Mouse (Mus musculus) adrenal gland, postnatal 36 days (tissue): ENCODE measurements around the gene Cd68. TPM values are rescaled to one million over a fixed set of nuclear protein-coding genes. Genes with fewer than 3 reads are reported as not detected.
A peak's percentile ranks its signal among the peaks of the same experiment; 100 is the strongest.

Experiments
- DNase-seq, 2 experiments: peaks; one replicate each; pipeline ENCODE4 v3.0.0; 2021; ENCODE audit warnings: mixed read lengths in 1 of 2
- total RNA-seq, 2 experiments: library from RNA; stranded (reverse); gene quantifications; 2 replicates each; pipeline ENCODE4 v1.2.3; 2021

Cd68 gene
- total RNA-seq, 2 experiments from 2014 or later, result 20.1 to 28.6 TPM

GRCm38 (mm10) chr11:69695046-69695360 is 29.1 kb upstream of the Cd68 start:
- no peak for DNase-seq

- no peak for DNase-seq
Measured at GRCm38 (mm10) chr11:69693421-69693965, 27.5 kb upstream of the Cd68 start.

DNA sequence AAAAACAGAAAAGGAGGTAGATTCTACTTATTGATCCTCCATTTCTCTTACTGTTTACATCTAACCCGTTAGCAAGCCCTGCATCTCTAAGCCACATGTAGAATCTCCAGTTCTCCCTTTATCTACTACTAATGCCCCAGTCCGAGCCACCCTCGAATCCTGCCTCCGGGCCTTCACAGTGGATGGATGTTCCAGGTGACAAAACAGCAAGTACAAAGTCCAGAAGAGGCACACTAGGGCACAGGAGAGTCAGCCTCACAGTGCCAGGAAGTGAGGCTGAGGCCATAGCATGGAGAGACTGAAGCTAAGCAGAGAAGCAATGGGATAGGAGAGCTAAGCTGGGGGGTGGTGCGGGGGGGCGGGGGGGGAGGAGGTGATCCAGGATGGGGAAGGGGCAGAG is 26.9 kb upstream of the Cd68 start:
- no peak for DNase-seq

- DNase-seq, result no peak
Measured at GRCm38 (mm10) chr11:69692196-69692811, 26.4 kb upstream of the Cd68 start.

DNA sequence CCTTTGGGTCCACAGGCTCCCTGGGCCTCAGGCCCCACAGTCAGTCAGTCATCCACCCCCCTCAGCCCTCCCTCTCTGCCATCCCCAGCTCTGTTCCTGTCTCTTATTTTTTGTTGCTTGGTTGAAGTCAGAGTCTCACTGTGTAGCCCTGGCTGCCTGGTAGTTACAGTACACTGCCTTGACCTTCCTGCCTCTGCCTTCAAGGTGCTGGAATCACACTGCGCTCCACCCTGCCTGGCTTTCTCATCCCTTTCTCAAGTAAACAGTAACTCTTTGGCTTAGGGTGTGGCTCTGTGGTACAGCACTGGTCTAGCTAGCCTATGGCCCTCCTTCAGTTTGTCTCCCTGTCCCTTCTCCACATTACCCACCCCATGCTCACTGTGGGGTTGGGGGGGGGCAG is 23.9 kb upstream of the Cd68 start:
- no peak for DNase-seq

DNA sequence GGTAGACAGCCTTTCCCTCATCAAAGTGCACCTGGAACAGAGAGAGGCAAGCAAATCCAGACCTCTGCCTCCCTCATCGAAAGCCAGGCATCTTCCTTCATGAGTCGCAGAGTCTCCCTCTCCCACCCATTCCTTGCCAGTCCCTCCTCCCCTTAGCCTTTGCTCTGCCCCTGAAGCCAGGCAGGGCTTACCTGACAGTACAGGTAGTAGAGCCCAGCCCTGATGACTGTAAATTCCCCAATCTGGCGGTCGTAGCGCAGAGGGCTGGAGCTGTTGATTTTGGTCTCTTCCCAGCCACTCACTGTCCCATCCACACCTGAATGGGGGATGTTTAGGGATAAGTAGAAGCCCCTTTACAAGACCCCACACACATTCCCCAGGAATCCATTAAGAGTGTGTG is 21.1 kb upstream of the Cd68 start:
- no peak for DNase-seq

DNA sequence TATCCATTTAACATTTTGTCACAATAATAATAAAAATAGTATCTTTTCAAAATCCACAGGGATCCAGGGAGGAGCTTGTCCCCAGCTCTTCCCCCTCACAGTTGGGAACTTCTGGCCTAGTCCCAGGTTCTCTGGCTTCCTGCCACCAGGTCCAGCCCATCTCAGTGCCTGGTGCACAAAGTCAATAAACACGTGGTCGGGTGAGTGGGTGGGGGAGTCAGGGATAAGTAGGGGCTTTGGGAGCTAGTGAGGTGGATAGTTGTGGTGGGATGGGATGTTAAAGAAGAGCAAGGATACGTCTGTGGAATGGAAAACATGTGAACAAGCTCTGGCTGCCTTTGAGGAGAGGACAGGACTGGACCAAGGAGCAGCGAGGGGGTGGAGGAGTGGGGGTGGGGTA is 20.4 kb upstream of the Cd68 start:
- peak; percentile 68 to 78 for DNase-seq

GRCm38 (mm10) chr11:69685526-69686148 is 19.7 kb upstream of the Cd68 start, which contains the start of gene Tnfsf13:
Gene Tnfsf13 (minus strand): TSS chr11:69685784.
- peak; percentile 72 to 79 for DNase-seq

GRCm38 (mm10) chr11:69684936-69685335 is 19.0 kb upstream of the Cd68 start:
- no peak for DNase-seq

DNA sequence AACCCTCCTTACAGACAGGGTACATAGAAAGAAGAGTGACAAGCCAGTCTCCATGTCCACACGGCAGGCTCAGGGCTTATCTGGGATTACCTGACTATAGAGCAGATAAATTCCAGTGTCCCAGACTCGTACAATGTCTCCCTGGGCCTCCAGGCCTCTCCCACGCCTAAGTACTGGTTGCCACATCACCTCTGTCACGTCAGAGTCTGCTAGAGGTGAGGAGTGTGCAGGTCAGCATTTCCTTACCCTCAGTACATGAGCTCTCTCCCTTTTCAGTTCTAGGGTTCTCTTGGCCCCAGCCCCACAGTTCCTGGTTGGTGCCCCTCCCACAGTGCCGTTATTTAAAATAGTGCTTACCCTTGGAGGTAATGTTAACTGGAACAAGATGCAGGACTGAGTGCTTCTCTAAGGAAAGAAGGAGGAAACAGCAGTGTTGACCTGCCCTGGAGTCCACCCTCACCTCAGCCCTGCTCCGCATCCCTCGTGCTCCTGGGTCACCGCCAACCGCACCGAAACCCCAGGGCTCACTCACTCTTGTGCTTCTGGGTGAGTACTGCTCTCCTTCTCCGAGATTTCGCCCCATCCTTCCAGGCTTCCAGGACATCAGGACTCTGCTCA is 18.3 kb upstream of the Cd68 start:
- no peak for DNase-seq

DNA sequence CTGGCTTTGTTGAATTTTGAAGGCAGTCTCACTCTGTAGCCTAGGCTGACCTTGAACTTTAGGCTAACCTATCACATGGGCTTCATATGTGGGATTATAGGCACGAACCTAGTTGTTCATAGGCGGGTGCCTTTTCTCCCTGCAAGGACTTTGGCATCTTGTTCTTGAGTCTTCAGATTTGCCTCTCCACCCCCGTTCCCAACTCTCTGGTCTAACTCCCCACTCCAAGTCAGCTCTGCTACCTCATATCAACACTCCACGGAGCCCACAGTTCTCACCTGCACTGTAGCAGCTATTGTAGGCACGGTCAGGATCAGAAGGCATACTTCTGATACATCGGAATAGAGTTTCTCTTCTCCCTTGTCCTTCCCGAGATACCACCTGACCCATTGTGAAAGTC is 17.6 kb upstream of the Cd68 start:
- DNase-seq, result no peak

DNA sequence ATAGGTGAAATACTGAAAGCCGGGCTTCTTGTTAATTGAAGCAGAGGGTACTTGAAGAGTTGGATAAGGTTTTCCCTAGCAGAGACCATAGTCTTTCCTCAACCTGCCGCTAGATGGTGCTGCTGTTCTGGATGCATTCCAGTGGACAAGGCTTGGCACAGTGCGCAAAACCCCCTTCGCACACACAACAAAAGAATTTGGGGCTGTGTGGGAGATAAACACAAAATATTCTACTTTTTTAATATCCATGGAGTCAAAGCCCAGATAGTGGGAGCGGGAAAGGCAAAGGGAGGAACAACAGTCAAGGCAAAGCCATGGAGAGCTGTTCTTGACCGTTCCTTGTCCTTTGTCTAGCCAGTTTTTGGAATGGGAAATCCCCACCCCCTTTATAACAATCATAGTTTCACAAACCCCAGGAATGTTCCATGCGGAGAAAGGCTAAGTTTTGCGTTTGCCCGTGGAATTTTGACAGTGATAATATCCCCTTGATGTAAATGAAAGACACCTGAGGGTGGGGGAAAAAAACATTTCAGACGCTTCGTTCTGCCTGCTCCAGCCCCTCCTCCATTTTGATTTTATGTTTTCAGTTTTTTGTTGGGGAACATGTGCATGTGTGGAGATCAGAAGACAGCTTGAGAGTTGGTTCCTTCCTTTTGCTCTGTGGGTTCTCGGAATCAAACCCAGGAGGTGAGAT is 17.0 kb upstream of the Cd68 start:
- peak; percentile 90 to 93 for DNase-seq

- DNase-seq, result no peak
Measured at GRCm38 (mm10) chr11:69682209-69682839, 16.4 kb upstream of the Cd68 start.

DNA sequence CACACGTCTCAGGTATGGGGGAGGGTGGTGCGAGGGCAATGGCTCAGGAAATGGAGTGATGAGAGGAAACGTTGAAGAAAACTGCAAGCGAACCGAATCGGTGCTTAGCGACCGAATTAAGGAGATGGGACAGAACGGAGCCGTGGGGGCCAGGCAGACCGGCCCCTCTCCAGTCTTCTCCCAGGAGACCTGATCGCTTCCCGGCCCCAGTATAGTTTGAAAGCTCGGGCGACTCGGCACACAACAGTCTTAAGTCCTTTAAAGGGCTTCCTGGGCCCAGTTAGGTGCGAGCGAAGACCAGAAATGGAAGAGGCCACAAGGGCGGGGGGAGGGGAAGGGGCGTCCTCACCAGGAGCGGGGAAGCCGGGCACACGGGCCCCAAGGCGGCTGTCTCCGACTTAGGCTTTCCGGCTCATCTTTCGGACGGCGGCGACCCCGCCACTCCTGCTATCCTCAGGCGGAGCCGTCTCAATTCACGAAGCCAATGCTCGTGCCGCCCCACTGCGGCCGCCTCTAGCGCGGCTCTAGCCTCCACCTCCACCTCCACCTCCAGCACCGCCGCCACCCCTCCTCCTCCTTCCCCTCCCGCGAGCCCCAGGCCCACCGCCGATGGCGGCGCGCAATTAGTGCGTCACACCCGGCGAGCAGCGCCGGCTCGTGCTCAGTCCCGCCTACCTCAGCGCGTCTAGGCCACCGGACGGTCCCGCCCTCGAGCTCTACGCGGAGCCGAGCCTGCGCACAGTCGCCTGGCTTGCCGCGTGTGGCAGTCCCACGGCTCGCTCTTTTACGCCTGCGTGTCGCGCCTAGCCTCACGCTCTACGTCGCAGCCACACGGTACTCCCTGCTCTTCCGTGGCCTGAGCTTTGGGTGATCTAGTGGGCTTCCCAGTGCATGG is 15.6 kb upstream of the Cd68 start, which contains the start of gene Senp3:
TSS of gene Senp3 (minus strand) at position 771 of the 895 bp plus-strand sequence.
- peak; percentile 98 to 99 for DNase-seq

- no peak for DNase-seq
Measured at GRCm38 (mm10) chr11:69680136-69680855, 14.3 kb upstream of the Cd68 start.

- no peak for DNase-seq
Measured at GRCm38 (mm10) chr11:69679144-69679543, 13.2 kb upstream of the Cd68 start.

DNA sequence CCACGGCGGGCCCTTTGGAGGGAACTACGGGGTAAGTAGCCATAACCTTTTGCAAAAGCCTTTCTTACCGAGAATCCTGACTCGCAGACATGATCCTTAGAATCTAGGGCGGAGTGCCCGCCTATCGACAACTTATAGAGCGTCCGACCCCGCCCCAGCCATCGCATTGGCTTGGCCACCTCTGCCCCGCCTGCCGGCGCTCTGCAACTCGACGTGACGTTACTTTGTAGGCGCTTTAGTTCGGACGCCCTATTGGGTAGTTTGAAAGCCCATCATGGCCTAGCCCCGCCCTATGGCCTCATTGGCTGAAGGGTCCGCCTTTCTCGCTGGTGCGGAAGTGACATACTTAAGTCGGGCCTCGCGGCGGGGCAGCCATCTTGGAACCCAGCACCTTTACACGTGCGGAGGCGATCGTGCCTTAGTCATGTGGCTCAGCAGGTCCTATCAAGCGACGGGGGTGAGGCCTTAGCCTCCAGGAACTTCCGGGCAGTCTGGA is 6.3 kb upstream of the Cd68 start, which contains the start of gene Eif4a1:
TSS of gene Eif4a1 (minus strand) at position 213 of the 496 bp plus-strand sequence.
- peak; percentile 99 to 100 for DNase-seq

- peak in 1 of 2 experiments; percentile 40 for DNase-seq
Measured at GRCm38 (mm10) chr11:69671726-69672124, 5.8 kb upstream of the Cd68 start.

DNA sequence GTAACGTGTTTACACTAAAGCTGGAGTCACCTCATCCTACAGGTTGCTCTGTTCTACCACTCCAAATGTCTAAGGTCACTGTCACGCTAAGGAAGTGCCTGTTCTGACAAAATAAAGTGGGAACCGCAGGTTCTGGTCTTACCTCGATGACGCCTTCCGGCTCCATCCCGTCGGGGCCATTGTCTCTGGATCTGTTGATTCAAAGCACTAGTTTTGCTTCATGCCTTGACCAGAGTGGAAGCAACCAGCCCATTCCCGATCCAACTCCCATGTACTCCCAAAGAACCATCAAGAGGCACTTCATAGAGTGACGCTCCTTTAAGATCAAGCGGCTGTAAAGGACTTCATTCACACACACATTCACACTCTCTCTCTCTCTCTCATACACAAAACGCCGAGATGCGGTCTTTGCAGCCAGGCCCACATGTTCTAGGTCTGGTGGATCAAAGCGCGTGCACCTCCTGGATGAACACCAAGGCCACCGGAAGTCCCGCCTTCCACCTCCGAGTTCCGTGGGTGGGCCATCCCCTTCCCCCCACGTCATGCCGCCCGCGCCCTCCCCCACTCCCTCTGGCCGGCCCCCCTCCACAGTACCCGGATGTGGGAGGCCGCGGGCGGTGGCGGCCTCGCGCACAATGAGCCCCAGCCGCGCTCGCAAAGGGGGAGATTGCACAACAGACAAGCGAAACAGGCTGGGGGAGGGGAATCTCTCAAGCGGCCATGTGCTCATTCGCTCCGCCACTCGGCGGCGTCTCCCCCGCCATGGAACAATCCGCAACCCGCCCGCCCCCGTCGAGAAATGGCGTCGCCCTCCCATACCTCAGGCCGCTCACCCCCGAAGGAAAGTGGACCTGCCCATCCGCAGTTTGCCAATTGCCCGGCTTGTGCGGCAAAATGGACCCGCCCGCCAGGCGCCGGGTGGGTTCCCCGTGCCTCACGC is 5.1 kb upstream of the Cd68 start:
- DNase-seq, result peak; percentile 97 to 99
